12 mouse cellular contexts compared by ENCODE assay signal in genomic region chr15:85011895-85012661, GRCm38 (mm10). TPM values are rescaled to one million over a fixed set of nuclear protein-coding genes. Genes with fewer than 3 reads are reported as not detected.
A peak's percentile ranks its signal among the peaks of the same experiment; 100 is the strongest.
DNase-seq lines count a peak whose midpoint lies in the region; ATAC-seq and TF ChIP-seq lines count a peak whose summit lies in the region.
"Had no signal": no experiment of that assay in that cellular context is flagged by ENCODE, and none has a peak within 500 bp of the region (broad histone marks: within the 10 kb centered on the region; RNA-seq: fewer than 3 reads in every experiment).

No protein-coding gene starts in this region.

- peak overlapping the region; percentile 45 for H3K4me3 ChIP-seq in gastrocnemius, adult 2 months
- H3K4me3 ChIP-seq in layer of hippocampus, adult 2 months = no peak overlapping the region
- H3K4me3 ChIP-seq in hindbrain, embryonic 16.5 days (ENCODE audit: low read length) = no peak overlapping the region

- DNase-seq in gastrocnemius, adult 2 months = no peak
- DNase-seq in gastrocnemius, postnatal 10 days = no peak
- no peak for DNase-seq in layer of hippocampus, adult 2 months (ENCODE audit: low spot score in 2 of 2)
- DNase-seq in layer of hippocampus, postnatal 25 days (ENCODE audit: extremely low spot score in 1 of 2, low spot score in 1 of 2) = no peak
- DNase-seq in lung, postnatal 36 days = peak; percentile 21
- no peak for DNase-seq in cerebellum, adult 8-10 months
- DNase-seq in cerebellum, postnatal 25 days = no peak
- DNase-seq: cerebellum, adult 9-10 months; gastrocnemius, postnatal 25 days had no signal

- H3K4me2 ChIP-seq in hindbrain, embryonic 16.5 days (ENCODE audit: low read length) = no peak overlapping the region

- ATAC-seq in hindbrain, embryonic 16.5 days = no peak

- no peaks in the 10 kb centered on the region for H3K27me3 ChIP-seq in hindbrain, embryonic 16.5 days (replicated peaks; ENCODE audit: control insufficient read depth, insufficient read depth, low read length)

- H3K27ac ChIP-seq in gastrocnemius, adult 2 months = peak overlapping the region; percentile 41
- H3K27ac ChIP-seq in layer of hippocampus, adult 2 months = 0 out of 2 replicates have a peak overlapping the region, but pooled peaks have one; percentile 28
- peak overlapping the region; percentile 49; the same call in 1 of the 2 replicates for H3K27ac ChIP-seq in hindbrain, embryonic 16.5 days (ENCODE audit: low read depth, low read length)

- WGBS in hindbrain, embryonic 16.5 days = 39% methylated on average over 19 of the region's 19 CpGs

- H3K4me1 ChIP-seq in hindbrain, embryonic 16.5 days (ENCODE audit: control insufficient read depth, insufficient read depth, low read depth, low read length) = peaks cover 3% of the 10 kb centered on the region

- intact Hi-C loops in gastrocnemius, adult 2 months (cut with DNase I) = no loop called here

- H3K9ac ChIP-seq in hindbrain, embryonic 16.5 days (ENCODE audit: low read depth, low read length) = no peak overlapping the region

- no peaks in the 10 kb centered on the region for H3K36me3 ChIP-seq in hindbrain, embryonic 16.5 days (ENCODE audit: control insufficient read depth, insufficient read depth, low read length)

- no peak for TF ChIP-seq CTCF in gastrocnemius, adult 2 months (IDR thresholded peaks at IDR 0.05)
- TF ChIP-seq CTCF in layer of hippocampus, adult 2 months (conservative IDR thresholded peaks at IDR 0.05) = no peak

- H3K9me3 ChIP-seq in hindbrain, embryonic 16.5 days (ENCODE audit: control insufficient read depth, low read length) = no peaks in the 10 kb centered on the region

RNA-seq across cellular contexts. Expression of gene Upk3a, which starts 4.9 kb away (rescaled TPM):
- not detected for total RNA-seq in gastrocnemius, adult 2 months (2021)
- not detected for total RNA-seq in gastrocnemius, postnatal 10 days (2021)
- not detected for total RNA-seq in layer of hippocampus, adult 2 months (2021)
- not detected for total RNA-seq in layer of hippocampus, postnatal 25 days (2021)
- polyA plus RNA-seq in hindbrain, embryonic 16.5 days (2015; fragmentation: Nextera tagmentation; extraction: Ambion mirVana) = 1.7 and 2.1 TPM in 2 replicates
- total RNA-seq: gastrocnemius, postnatal 25 days; left cerebral cortex, postnatal 36 days; neutrophil, adult 5-6 weeks had no signal

RNA-seq across cellular contexts. Expression of gene Fam118a, which starts 16.7 kb away (rescaled TPM):
- 1 to 10 TPM; 4.7 to 5.9 TPM for total RNA-seq in gastrocnemius, adult 2 months (2021)
- 1 to 10 TPM; 7.0 to 7.1 TPM for total RNA-seq in gastrocnemius, postnatal 10 days (2021)
- total RNA-seq in layer of hippocampus, adult 2 months (2021) = 10 to 100 TPM; 26.9 to 35.9 TPM
- total RNA-seq in layer of hippocampus, postnatal 25 days (2021) = 10 to 100 TPM; 29.6 to 31.6 TPM
- 30.3 and 30.8 TPM in 2 replicates for polyA plus RNA-seq in hindbrain, embryonic 16.5 days (2015; fragmentation: Nextera tagmentation; extraction: Ambion mirVana)

RNA-seq across cellular contexts. Expression of gene 5031439G07Rik, which starts 23.7 kb away (rescaled TPM):
- total RNA-seq in gastrocnemius, adult 2 months (2021) = 100 to 1,000 TPM in 1 of 2 experiments, 10 to 100 TPM in 1; 67.5 to 103 TPM
- 10 to 100 TPM; 23.5 to 27.3 TPM for total RNA-seq in gastrocnemius, postnatal 10 days (2021)
- 10 to 100 TPM; 85.0 to 95.0 TPM for total RNA-seq in layer of hippocampus, adult 2 months (2021)
- 10 to 100 TPM; 80.6 to 99.0 TPM for total RNA-seq in layer of hippocampus, postnatal 25 days (2021)
- 24.1 and 24.4 TPM in 2 replicates for polyA plus RNA-seq in hindbrain, embryonic 16.5 days (2015; fragmentation: Nextera tagmentation; extraction: Ambion mirVana)
